Mouse (Mus musculus) neural tube, embryonic 10.5 days (tissue): ENCODE measurements around the gene Nkx6-1.

Experiments
- DNase-seq: peaks from one replicate; pipeline ENCODE4 v3.0.0-alpha.2; 2017; ENCODE audit warnings: low spot score; ENCODE audit errors: extremely low spot score

Gene Nkx6-1

GRCm38 (mm10) chr5:101664945-101665615, at the start of gene Nkx6-1:
Gene Nkx6-1, minus strand, starts transcription at chr5:101664996.
- peak; percentile 90 for DNase-seq

DNA sequence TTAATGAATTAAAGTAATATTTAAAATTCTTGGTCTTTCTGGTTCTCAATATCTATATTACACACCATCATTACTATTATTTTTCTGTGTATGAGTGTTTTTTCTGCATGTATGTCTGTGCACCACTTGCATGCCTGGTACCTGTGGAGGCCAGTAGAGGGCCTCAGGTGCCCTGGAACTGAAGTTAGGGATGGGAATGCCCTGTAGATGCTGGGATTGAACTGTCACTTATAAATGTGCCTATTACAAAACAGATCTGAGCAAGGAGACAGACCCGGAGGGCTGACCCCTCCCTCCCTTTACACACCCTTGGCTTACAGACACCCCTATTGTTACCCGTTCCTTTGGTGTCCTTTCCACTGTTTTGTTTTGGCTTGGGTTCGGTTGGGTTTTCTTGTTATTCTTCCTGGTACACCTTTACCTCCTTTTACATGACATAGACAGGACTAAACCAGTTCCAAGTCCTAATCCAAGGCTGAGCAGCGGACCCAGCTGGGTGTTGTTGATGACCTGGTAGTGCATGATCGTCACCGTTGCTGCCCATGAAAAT, 48.3 kb upstream of the Nkx6-1 start:
- no peak for DNase-seq

- no peak for DNase-seq
Observed at GRCm38 (mm10) chr5:101703374-101704260, 38.8 kb upstream of the Nkx6-1 start.

- DNase-seq: no peak
Observed at GRCm38 (mm10) chr5:101702636-101703035, 37.8 kb upstream of the Nkx6-1 start.

GRCm38 (mm10) chr5:101700607-101701006, 35.8 kb upstream of the Nkx6-1 start:
- DNase-seq: no peak

DNA sequence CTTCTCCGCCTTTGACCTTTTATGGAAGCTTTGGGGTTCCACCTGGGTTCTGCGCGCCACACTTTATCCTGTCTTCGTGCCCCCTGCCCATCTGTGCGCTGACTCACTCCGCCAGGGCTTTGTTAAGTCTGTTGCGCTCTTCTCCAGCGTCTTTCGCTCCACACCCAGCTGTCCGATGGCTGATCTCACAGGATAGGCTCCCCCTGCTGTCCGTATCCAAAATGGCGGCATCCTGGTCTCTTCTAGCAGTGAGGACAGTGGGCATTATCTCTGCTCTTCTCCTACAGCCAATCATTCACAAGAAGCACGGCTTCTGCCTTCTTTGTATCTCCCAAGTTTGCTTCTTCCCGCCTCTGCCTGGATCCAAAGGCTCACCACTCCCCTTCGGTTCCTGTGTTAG, 23.8 kb upstream of the Nkx6-1 start:
- DNase-seq: peak; percentile 70

GRCm38 (mm10) chr5:101683340-101683739, 18.5 kb upstream of the Nkx6-1 start:
- DNase-seq: no peak

GRCm38 (mm10) chr5:101680338-101680737, 15.5 kb upstream of the Nkx6-1 start:
- DNase-seq: no peak

DNA sequence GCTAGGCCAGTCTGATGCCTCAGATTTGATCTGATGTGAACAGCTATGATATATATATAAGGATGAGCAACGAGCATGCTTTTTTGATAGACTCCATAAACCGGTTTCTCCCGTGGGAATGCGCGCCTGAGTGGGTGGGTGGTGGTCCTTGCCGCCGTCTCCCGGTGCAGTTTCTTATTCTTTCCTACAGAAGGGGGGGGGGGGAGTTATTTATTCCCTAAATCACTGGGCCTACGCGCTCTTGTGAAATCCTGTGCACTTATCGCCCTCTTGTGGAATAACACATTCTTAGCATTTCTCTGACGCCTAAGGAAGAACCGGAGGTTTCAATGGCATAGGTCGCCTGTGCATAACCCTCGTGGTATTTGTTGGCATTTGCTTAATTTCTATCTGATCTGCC, 4.6 kb upstream of the Nkx6-1 start:
- no peak for DNase-seq

DNA sequence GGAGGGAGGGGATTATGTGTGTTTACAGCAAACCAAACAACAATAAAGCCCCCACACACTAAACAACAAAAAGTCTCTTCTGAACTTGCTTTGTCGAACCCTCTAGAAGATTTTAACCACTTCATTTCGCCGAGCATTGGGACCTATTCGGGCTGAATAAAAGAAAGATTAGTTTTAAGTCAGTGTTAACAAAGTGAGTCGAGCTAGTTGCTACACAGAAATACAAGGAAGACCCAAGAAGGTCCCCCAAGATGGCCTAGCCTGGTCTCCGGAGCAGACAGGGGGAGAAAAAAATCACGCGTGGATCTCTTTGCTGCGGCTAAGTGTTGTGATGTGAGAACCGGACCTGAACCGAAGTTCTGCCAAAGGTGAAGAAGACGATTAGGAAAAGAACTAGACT, 3.7 kb upstream of the Nkx6-1 start:
- no peak for DNase-seq

DNA sequence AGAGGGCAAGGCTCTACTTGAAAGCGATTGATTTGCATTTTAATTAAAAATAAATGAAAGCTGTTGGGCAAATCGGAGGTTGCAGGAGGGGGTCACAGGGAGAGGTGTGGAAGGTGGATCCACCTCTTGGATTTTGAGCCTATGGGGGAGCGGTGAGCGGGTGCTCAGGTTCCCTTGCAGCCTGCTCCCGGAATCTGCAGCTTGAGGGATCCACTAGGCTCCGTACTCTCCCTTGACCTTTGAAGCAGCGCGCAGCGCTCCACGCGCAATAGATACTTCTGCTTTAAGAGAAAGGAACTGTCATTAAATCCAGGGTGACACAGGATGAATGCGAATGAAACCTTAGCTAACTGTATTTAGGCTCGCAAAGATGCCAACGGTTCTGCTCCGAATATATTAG, 3.2 kb upstream of the Nkx6-1 start:
- DNase-seq: peak; percentile 56

- peak; percentile 48 for DNase-seq
Observed at GRCm38 (mm10) chr5:101667263-101667990, 2.6 kb upstream of the Nkx6-1 start.

DNA sequence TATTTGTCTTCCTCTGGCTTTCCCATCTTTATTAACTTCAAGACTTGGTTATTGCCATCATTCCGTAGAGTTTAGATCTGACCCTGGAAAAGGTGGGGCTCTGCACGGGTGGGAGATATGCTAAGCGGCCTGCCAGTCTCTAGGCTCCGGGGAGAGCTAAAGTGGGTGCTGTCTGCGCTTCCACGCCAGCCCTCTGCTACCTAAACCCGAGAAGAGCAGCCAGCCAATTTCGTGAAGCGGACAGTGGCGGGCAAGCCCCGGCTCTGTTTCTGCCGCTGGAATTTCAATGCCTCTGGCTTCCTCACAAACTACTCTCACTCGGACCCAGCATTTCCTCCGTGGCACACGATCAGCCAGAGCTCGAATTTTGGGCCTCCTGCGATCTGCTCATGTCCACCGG, 1.9 kb upstream of the Nkx6-1 start:
- peak; percentile 61 for DNase-seq

GRCm38 (mm10) chr5:101666091-101666490, 1.3 kb upstream of the Nkx6-1 start:
- DNase-seq: no peak

- DNase-seq: peak; percentile 71
Observed at GRCm38 (mm10) chr5:101664423-101664921, 324 bp downstream of the Nkx6-1 start.

- DNase-seq: peak; percentile 58
Observed at GRCm38 (mm10) chr5:101663621-101664422, 974 bp downstream of the Nkx6-1 start.

DNA sequence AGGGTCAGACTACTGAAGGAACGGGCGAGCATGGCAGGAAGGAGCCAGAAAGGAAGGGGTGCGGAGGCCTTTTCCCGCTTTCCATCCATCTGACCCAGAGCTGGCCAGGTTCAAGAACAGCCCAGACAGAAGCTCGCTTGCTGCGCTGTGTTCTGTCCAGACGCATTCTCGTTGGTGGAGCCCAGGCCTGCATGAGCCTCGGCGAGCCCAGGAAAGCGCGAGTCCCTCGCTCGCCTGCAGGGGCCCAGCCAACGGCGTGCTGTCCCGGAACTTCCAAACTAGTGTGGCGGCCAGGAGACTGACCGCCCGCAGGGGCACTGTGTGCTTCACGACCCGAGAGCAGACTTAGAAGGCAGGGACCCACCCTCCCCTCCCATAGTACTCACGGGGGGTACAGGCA, 1.6 kb downstream of the Nkx6-1 start:
- DNase-seq: peak; percentile 81

GRCm38 (mm10) chr5:101662485-101662884, 2.3 kb downstream of the Nkx6-1 start:
- DNase-seq: no peak

- DNase-seq: peak; percentile 63
Observed at GRCm38 (mm10) chr5:101661561-101662211, 3.1 kb downstream of the Nkx6-1 start.

- no peak for DNase-seq
Observed at GRCm38 (mm10) chr5:101660666-101661065, 4.1 kb downstream of the Nkx6-1 start.
